Mouse (Mus musculus): ENCODE data around the gene Mndal.
"Not testable (repeated sequence)": the region's sequence is repeated elsewhere in the genome, so short reads cannot be mapped to it uniquely, and the experiment has no call there.

DNA sequence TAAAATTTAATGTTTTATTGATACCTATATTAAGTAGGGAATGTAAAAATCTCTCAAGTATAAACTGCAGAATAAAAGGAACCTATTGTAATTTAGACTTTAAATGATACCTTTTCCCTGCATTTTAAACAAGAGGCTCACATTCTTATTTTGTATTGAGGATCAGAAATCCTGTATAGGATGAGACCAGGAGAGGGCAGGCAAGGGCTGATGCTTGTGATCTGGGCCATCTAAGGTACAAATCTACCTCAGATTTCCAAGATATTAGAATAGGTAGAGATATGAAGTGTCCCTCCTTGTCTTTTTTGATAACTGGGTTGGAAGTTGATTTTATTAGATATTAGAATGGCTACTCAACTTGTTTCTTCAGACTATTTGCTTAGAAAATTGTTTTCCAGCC is 88.6 kb downstream of the Mndal start:
- not testable (repeated sequence) for TF ChIP-seq POLR2A (IDR thresholded peaks at IDR 0.05; ENCODE audit: borderline replicate concordance, extremely low read depth, insufficient read depth, insufficient read length, poor library complexity, severe bottlenecking); CTCF (IDR thresholded peaks at IDR 0.05; ENCODE audit: borderline replicate concordance, extremely low read depth, insufficient read depth, insufficient read length)
